Mouse (Mus musculus): Measurements from ENCODE around the gene Fam168a. TPM values are rescaled to one million over a fixed set of nuclear protein-coding genes. Genes with fewer than 3 reads are reported as not detected.

Fam168a gene
- polyA plus RNA-seq, 1 experiment from 2014 or later: 40.2 TPM

DNA sequence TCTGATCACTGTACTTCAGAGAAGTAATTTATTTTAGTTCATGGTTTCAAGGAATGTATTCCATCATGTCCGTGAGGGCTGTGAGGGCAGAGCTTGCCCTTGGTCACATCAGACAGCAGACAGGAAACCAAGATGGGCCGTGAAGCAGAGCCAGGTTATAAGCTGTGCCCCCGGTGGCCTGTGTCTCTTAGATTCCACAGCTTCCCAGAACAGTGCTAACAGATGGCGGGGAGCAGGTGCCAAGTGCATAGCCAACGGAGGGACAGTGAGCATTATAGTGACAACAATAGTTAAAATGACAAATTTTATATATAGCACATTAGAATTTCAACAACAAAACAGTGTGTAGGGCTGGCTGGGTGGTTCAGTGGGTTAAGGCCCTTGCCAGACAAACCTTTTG, 105.5 kb downstream of the Fam168a start:
- in situ Hi-C loops (cut with MboI; ENCODE audit: low pct_unique_long_range_greater_than_20kb): no loop called here
- no peak for TF ChIP-seq CTCF (IDR thresholded peaks at IDR 0.05)
- POLR2A ChIA-PET: no interaction called here

DNA sequence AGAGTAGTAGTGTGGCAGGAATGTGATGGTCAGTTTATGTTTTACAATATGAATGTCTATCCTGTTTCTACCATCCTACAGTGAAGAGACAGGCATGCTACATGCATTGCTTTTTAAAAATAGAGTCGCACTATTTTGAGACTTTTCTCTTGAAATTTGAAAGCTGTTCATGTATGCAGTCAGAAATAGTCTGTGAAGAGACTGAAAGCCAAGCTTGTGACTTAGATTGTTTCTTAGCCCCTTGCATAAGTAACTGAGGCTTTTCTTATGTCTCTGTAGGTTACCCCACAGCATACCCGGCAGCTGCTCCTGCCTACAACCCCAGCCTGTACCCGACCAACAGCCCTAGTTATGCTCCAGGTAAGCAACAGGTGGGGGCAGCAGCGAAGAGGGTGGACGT, 106.2 kb downstream of the Fam168a start:
- in situ Hi-C loops (cut with MboI; ENCODE audit: low pct_unique_long_range_greater_than_20kb): no loop called here
- POLR2A ChIA-PET: no interaction called here
- TF ChIP-seq CTCF (IDR thresholded peaks at IDR 0.05): no peak
- no peaks in the 10 kb centered on the region for H3K27me3 ChIP-seq
- ATAC-seq (no peak), DNase-seq (ENCODE audit: low read depth, low spot score) (no peak)
- CTCF ChIA-PET: interaction anchor here (1.5 kb wide), 1 partner anchor 13 kb away, joined by 7 read pairs; no protein-coding TSS in a partner anchor

More for the DNA sequence above, 105.5 kb downstream of the Fam168a start:
- CTCF ChIA-PET: interaction anchor here (1.5 kb wide), 1 partner anchor 13 kb away, joined by 7 read pairs; no protein-coding TSS in a partner anchor
- DNase-seq (ENCODE audit: low read depth, low spot score) (no peak), ATAC-seq (no peak)
- no peaks in the 10 kb centered on the region for H3K27me3 ChIP-seq

DNA sequence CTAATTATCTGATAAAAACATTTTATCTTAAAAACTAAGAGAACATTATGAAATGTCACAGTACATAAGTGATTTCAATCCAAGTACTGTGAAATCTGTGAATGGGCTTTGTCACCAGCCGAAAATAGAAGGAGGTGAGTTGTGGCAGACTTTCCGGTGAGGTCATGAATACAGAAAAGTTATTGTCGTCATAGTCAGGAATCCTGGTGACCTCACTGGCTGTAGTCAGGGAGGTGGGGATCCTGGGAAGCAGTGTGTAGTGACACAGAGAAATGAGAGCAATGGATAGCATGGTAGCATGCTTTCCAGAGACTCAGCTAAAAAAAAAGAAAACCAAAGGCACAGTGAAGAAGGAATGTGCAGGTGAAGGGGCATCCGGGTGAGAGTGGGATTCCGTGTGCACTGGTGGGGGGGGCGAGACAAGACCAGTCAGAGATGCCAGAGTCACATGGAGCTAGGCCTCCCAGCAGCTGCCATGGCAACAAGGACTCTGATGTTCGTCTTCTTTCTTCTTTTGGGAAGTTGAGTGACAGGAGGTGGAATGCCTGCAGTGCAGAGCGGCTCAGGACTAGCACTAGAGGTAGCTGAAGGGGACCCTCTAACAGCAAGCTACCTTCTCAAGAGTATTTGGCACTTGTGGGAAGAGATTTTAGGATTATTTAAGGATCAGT, 109.6 kb downstream of the Fam168a start:
- POLR2A ChIA-PET: no interaction called here
- ATAC-seq (no peak), DNase-seq (ENCODE audit: low read depth, low spot score) (no peak)
- CTCF ChIA-PET: no interaction called here
- H3K27me3 ChIP-seq: no peaks in the 10 kb centered on the region
- no peak for TF ChIP-seq CTCF (IDR thresholded peaks at IDR 0.05)
- in situ Hi-C loops (cut with MboI; ENCODE audit: low pct_unique_long_range_greater_than_20kb): no loop called here

DNA sequence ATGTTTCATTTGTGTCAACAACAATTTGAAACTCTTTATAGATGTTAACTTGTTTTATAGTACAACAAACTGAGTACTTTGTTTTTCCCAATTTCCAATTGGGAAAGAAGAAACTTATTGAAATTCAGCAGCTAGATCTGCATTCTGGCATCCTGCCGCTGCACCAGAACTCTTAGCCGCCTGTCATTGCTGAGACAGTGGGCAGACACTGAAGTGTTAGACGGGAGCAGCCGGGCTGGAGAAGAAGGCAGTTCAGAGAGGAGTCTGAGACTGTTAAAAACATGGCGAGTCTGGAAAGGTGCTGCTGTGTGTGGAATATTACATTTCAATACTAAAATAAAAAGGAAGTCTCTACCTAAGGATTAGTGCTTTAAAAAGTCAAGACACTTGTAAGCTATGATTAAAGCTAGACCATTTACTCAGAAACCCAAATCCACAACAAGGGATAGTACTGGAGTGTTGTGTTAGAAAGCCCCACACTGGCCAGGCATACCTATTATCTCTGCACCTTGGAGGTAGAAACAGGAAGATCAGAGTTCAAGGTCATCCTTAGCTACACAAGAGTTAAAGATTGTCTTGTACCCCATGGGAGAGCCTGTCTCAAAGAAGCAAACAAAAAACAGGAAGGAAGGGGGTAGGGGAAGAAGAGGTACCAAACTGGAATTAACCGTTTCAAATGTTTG, 110.5 kb downstream of the Fam168a start:
- no peak for DNase-seq (ENCODE audit: low read depth, low spot score)
- H3K27me3 ChIP-seq: no peaks in the 10 kb centered on the region
- in situ Hi-C loops (cut with MboI; ENCODE audit: low pct_unique_long_range_greater_than_20kb): no loop called here
- TF ChIP-seq CTCF (IDR thresholded peaks at IDR 0.05): no peak
- no peak for ATAC-seq
- ChIA-PET CTCF (no interaction called here), POLR2A (interaction anchor here (0.6 kb wide), 2 partner anchors 13 to 21 kb away, joined by 3 read pairs; no protein-coding TSS in a partner anchor)

DNA sequence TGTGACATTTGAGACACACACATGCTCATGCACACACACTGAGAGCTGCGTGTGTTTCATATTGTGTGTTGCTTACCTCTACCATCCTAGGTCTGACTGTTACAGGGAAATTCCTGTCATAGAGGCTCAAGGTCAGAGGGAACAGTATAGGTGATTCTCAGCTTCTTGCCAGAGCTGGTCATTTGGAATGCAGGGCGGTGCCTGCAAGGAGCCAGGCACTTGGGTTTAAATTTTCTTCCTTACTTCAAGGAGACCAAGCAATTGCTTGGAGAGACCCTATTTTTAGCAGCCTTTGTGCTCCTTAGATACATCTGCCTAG, 111.0 kb downstream of the Fam168a start:
- no peaks in the 10 kb centered on the region for H3K27me3 ChIP-seq
- no peak for TF ChIP-seq CTCF (IDR thresholded peaks at IDR 0.05)
- in situ Hi-C loops (cut with MboI; ENCODE audit: low pct_unique_long_range_greater_than_20kb): no loop called here
- ChIA-PET CTCF (no interaction called here), POLR2A (interaction anchor here (0.6 kb wide), 1 partner anchor 13 kb away, joined by 3 read pairs; no protein-coding TSS in a partner anchor)
- ATAC-seq (no peak), DNase-seq (ENCODE audit: low read depth, low spot score) (no peak)

DNA sequence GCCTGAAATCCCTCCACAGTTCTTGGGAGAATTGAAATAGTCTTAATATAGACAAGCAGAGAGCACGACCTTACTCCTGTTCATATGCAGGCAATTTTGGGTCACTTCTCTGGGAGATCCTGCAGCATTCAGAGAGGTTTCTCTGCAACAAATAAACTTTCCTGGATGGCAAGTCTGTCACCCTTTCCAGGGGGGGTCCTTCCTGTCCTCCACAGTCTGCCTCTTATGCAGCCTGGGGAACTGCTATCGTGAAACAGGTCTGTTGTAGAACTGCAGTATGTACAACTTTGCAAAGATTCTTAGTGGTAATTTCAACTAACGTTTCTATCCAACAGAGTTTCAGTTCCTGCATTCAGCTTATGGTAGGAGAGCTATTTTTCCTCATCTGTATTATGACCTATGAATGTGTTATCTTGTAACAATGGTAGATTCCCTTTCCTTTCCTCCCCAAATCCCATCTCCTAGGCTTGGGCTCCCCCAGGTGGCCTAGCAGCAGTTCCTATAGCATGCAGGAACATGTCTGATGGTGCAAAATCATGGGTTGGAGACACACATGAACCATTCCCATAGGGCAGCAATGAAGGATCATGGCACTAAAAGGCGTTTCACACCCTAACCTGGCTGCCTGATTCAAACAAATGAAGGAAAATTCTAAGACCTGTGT, 112.1 kb downstream of the Fam168a start:
- CTCF ChIA-PET: interaction anchor here (2.0 kb wide), 1 partner anchor 10 kb away, joined by 6 read pairs; no protein-coding TSS in a partner anchor
- peak; percentile 48 for TF ChIP-seq CTCF (IDR thresholded peaks at IDR 0.05)
- POLR2A ChIA-PET: no interaction called here
- in situ Hi-C loops (cut with MboI; ENCODE audit: low pct_unique_long_range_greater_than_20kb): no loop called here
- ATAC-seq (no peak), DNase-seq (ENCODE audit: low read depth, low spot score) (no peak)
- H3K27me3 ChIP-seq: no peaks in the 10 kb centered on the region

DNA sequence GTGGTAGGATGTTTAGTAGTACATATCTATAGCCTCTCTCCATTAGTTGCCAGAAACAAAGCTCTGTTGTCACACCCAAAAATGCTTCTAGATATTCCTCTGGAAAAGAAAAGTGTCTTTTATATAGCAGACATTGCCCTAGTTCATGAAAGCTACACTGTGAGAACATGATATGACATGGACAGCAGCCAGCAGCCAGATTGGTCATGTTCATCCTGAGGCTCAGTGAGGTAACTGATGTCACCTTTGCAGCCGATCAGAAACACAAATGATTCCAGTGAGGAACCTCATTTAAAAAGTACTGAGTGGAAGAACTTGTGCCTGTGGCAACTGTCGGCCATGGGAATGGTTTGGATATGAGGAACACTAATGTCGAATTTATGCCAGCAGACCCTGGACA, 118.2 kb downstream of the Fam168a start:
- ChIA-PET POLR2A (no interaction called here), CTCF (interaction anchor here (0.9 kb wide), 1 partner anchor 53 kb away, joined by 3 read pairs; no protein-coding TSS in a partner anchor)
- ATAC-seq (no peak), DNase-seq (ENCODE audit: low read depth, low spot score) (no peak)
- no peaks in the 10 kb centered on the region for H3K27me3 ChIP-seq
- no peak for TF ChIP-seq CTCF (IDR thresholded peaks at IDR 0.05)
- in situ Hi-C loops (cut with MboI; ENCODE audit: low pct_unique_long_range_greater_than_20kb): no loop called here

DNA sequence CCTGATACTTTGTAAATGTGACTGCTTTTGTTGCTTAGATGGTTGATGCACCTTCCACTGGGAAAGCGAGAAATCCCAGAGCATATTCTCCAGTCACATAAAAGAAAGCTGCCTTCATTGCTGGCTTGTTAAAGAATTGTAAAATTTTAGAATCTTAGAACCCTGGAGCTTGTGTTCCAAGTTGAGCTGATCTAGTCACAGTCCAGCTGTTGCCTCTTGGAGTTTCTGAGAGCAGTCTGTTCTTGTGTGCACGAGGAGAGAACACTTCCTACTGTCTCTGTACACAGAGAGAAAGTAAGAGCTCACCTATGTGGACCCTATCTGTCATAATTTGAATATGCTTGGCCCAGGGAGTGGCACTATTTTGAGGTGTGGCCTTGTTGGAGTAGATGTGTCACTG, 122.1 kb downstream of the Fam168a start:
- TF ChIP-seq CTCF (IDR thresholded peaks at IDR 0.05): no peak
- ChIA-PET CTCF (interaction anchor here (1.3 kb wide), 1 partner anchor 9 kb away, joined by 6 read pairs; no protein-coding TSS in a partner anchor), POLR2A (no interaction called here)
- in situ Hi-C loops (cut with MboI; ENCODE audit: low pct_unique_long_range_greater_than_20kb): no loop called here
- H3K27me3 ChIP-seq: no peaks in the 10 kb centered on the region
- ATAC-seq: no peak
- DNase-seq (ENCODE audit: low read depth, low spot score): no peak

DNA sequence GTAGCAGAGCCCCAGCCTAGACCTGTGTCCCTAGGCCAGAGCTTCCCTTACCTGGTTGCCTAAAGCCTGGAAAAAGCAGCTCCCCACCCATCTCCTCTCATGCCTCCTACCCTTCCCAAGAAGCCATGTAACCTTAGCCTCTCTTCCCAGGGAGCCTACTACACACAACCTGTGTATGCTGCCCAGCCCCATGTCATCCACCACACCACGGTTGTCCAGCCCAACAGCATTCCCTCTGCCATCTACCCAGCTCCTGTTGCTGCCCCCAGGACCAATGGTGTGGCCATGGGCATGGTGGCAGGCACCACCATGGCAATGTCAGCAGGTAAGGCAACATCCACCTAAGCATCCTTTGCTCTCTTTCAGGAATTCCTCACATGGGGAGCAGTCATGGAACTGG, 127.4 kb downstream of the Fam168a start:
- in situ Hi-C loops (cut with MboI; ENCODE audit: low pct_unique_long_range_greater_than_20kb): no loop called here
- DNase-seq (ENCODE audit: low read depth, low spot score): no peak
- CTCF ChIA-PET: no interaction called here
- TF ChIP-seq CTCF (IDR thresholded peaks at IDR 0.05): no peak
- no peaks in the 10 kb centered on the region for H3K27me3 ChIP-seq
- no peak for ATAC-seq
- POLR2A ChIA-PET: interaction anchor here (0.5 kb wide), 1 partner anchor 350 kb away, joined by 6 read pairs; no protein-coding TSS in a partner anchor

DNA sequence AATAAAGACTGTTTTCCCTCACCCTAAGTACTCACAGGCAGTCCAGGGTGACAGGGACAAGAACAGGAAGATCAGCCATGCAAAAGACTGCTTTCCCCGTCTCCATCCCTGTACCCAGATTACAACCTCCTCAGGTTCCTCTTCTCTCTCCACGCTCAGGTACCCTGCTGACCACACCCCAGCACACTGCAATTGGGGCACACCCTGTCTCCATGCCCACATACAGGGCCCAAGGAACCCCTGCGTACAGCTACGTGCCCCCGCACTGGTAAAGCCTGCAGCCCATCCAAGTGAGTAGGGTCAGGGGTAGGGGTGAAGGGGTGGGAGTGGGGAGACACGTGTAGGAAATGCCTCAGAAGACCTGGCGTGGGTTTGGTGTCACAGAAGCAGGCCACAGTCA, 128.7 kb downstream of the Fam168a start:
- DNase-seq (ENCODE audit: low read depth, low spot score) (no peak), ATAC-seq (no peak)
- TF ChIP-seq CTCF (IDR thresholded peaks at IDR 0.05): no peak
- in situ Hi-C loops (cut with MboI; ENCODE audit: low pct_unique_long_range_greater_than_20kb): no loop called here
- CTCF ChIA-PET: no interaction called here
- POLR2A ChIA-PET: no interaction called here
- H3K27me3 ChIP-seq: no peaks in the 10 kb centered on the region

DNA sequence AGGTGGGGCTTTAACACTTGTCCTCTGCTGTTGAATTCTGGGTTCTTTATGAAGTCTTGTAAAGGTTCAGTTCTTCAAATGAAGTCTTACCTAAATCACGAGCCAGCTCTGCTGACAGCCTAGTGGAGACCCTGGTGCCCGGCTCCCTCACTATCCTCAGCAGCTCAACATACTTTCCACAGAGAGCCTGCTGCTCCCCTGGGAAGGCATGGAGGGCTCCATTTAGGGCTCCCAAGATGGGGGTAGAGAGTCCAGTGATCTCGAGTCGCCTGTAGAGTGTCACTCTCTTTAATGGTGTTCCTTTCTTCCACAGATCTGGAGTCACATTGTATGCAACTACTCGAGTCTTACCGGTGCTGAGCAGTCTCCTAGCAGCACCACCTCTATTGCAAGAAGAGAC, 129.3 kb downstream of the Fam168a start:
- CTCF ChIA-PET: no interaction called here
- no peak for TF ChIP-seq CTCF (IDR thresholded peaks at IDR 0.05)
- DNase-seq (ENCODE audit: low read depth, low spot score): no peak
- ATAC-seq: no peak
- no peaks in the 10 kb centered on the region for H3K27me3 ChIP-seq
- POLR2A ChIA-PET: no interaction called here
- in situ Hi-C loops (cut with MboI; ENCODE audit: low pct_unique_long_range_greater_than_20kb): no loop called here

Measured in Patski (cell line).